Mouse (Mus musculus) liver, embryonic 14.5 days (tissue): ENCODE measurements at regions not wholly inside any gene's neighbourhood (a gene's known extent, or its start where the extent isn't known, plus 50 kb on each side); places are given as distances from the start of the nearest gene placed in this dataset.

ENCODE experiments used
- ATAC-seq: fragments of 200-750 bp; cut with Nextera tagmentation; 2 replicates; pipeline ENCODE4 v1.8.0; 2017; ENCODE audit warnings: moderate number of reproducible peaks, mild to moderate bottlenecking, moderate library complexity; ENCODE audit not compliant: insufficient read depth
- DNase-seq, 3 experiments: peaks; one replicate each; pipeline ENCODE4 v3.0.0-alpha.2; 2012 to 2013; ENCODE audit warnings: low read depth in 3 of 3, low spot score in 3 of 3
- H3K27ac ChIP-seq: fragments of 300-500 bp; sonication (generic); 2 replicates; pipeline ENCODE4 v1.5.1; 2014; ENCODE audit warnings: moderate library complexity, mild to moderate bottlenecking, control low read depth, inconsistent platforms
- H3K27me3 ChIP-seq: fragments of 300-500 bp; sonication (generic); 2 replicates; pipeline ENCODE4 v1.6.1; 2014; ENCODE audit warnings: mild to moderate bottlenecking, low read length, moderate library complexity; ENCODE audit not compliant: control insufficient read depth, insufficient read depth
- H3K36me3 ChIP-seq: fragments of 300-500 bp; sonication (generic); replicated peaks from 2 replicates; pipeline ENCODE4 v1.6.1; 2014; ENCODE audit warnings: low read depth; ENCODE audit not compliant: control insufficient read depth, insufficient read depth
- H3K4me1 ChIP-seq, 2 experiments: fragments of 200-500 bp in 1 of 2; fragments of 300-500 bp in 1 of 2; sonication (generic) in 1 of 2; replicated peaks; 2 replicates each; pipeline ENCODE4 v1.6.1; 2012 to 2014; ENCODE audit warnings: antibody characterized with exemption in 1 of 2, inconsistent platforms in 1 of 2, low read length in 1 of 2; ENCODE audit not compliant: control insufficient read depth in 2 of 2, insufficient read depth in 2 of 2
- H3K4me2 ChIP-seq: fragments of 300-500 bp; sonication (generic); 2 replicates; pipeline ENCODE4 v1.6.1; 2014; ENCODE audit warnings: low read depth, mild to moderate bottlenecking, control low read depth, moderate library complexity
- H3K4me3 ChIP-seq, 2 experiments: fragments of 200-500 bp in 1 of 2; fragments of 300-500 bp in 1 of 2; sonication (generic) in 1 of 2; 2 replicates each; pipeline ENCODE4 v1.5.1; 2012 to 2014; ENCODE audit warnings: low read depth in 2 of 2, low read length in 2 of 2, mild to moderate bottlenecking in 2 of 2, control low read depth in 1 of 2, inconsistent platforms in 1 of 2, moderate library complexity in 1 of 2; ENCODE audit not compliant: insufficient read depth in 1 of 2
- H3K9ac ChIP-seq: fragments of 300-500 bp; sonication (generic); replicated peaks from 2 replicates; pipeline ENCODE4 v1.6.1; 2014; ENCODE audit warnings: mild to moderate bottlenecking, control low read depth, moderate library complexity
- H3K9me3 ChIP-seq: fragments of 300-500 bp; sonication (generic); 2 replicates; pipeline ENCODE4 v1.6.1; 2016; ENCODE audit warnings: low read length, mixed read lengths; ENCODE audit not compliant: control insufficient read depth
- CTCF ChIP-seq: IDR thresholded peaks from 2 replicates; pipeline ENCODE4 v1.5.1; 2016; ENCODE audit warnings: antibody characterized with exemption, low read depth, control low read depth
- EP300 ChIP-seq: IDR thresholded peaks from 2 replicates; pipeline ENCODE4 v1.6.1; 2016; ENCODE audit warnings: antibody characterized with exemption, low read depth
- WGBS: fragments of 180-500 bp; shearing (Covaris S2); extraction: QIAGEN DNeasy Blood & Tissue Kit; methylation state at CpG from one replicate; pipeline ENCODE4 v1.1.7; 2014; ENCODE audit not compliant: insufficient replicate concordance; 5-methylcytosine and 5-hydroxymethylcytosine counted together

DNA sequence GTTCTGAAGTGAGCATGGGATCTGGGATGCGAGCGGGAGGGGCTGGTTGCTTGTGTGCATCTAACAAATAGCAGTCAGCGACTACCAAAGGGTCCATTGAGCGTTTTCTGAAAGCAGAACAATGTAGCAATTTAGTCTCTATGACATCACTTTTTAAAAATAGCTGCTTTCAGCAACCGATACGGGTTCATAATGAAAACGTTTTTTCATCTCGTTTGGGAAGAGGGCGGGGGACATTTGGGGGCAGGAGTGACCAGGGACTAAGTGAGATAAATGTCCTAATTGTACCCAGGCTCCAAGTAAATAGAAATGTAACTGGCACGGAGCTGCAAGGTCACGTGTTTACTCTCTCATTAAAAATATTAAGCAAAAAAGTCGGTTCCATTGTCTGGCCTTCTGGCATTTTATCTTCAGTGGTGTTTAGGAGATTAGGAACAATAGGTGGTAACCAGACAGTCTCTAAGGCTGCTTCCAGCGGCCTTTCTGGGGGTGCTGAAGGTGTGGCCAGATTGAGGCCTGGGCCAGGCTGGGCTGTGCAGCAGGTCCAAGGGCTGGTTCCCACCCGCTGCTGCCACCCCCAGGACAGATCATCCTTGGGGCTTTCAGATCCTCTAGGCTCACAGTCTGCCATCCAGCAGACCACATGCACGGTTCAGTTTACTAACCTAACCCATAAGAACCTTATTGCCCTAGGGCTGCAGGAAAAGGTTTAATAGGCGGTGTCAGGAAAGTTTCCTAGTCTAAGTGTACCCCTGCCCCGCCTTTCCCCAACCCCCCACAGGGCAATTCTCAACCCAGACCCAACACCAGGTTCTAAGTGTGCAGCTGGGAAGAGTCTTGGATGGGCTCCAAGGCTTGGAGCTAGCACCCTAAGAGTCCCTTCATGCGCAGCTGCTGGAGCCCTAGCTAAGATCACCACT, 1126.5 kb upstream of the Gulo start:
- 28% methylated on average over 18 of the region's 18 CpGs for WGBS
- DNase-seq = no peak
- TF ChIP-seq EP300 = no peak
- no peak for TF ChIP-seq CTCF
- Histone ChIP-seq H3K4me2 (no peak overlapping the region), H3K9ac (no peak overlapping the region), H3K27ac (no peak overlapping the region), H3K9me3 (no peaks in the 10 kb centered on the region), H3K27me3 (no peaks in the 10 kb centered on the region), H3K4me1 (no peaks in the 10 kb centered on the region), H3K36me3 (no peaks in the 10 kb centered on the region), H3K4me3 (no peak overlapping the region)
- no peak for ATAC-seq

DNA sequence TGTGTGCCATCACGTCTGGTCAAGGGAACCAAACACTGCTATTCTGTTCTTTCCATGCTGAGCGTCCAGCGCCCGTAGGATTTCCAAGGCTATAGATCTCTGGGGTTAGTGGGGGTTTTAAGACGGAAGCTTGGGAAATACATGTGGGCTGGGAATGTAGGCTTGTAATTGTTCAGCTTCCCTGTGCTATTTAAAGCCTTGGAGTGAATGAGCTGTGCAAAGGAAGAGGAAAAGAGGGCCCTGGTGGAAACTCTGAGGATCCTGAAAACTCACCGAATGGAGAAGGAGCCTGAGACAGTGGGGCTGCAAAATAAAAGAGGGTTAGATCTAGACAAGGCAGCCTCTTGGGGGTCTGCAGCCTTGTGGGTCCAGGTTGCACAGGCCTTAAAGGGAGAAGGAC, 1124.2 kb upstream of the Gulo start:
- no peak for ATAC-seq
- Histone ChIP-seq H3K4me2 (no peak overlapping the region), H3K27ac (no peak overlapping the region), H3K36me3 (no peaks in the 10 kb centered on the region), H3K27me3 (no peaks in the 10 kb centered on the region), H3K9ac (no peak overlapping the region), H3K4me3 (no peak overlapping the region), H3K4me1 (no peaks in the 10 kb centered on the region), H3K9me3 (no peaks in the 10 kb centered on the region)
- DNase-seq = no peak
- TF ChIP-seq CTCF (no peak), EP300 (no peak)
- 47% methylated on average over 6 of the region's 6 CpGs for WGBS

DNA sequence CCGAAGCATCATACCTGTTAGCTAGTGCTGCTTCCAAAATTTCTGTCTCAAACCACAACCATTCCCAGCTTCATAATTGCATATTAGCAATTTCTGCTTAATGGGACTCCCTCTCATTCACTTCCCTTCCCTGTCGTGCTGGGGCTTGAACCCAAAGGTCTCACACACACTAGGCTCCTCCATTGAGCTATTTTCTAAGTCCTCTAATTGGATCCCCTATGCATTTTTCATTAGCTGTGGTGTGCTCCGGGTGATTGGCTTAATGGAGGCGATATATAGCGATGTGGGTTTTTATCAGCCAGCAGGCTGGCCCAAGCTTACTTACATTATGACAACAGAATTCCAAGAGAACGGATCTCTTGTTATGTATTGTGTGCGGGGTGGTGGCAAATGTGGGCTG, 1118.1 kb upstream of the Gulo start:
- 64% methylated on average over 7 of the region's 7 CpGs for WGBS
- no peaks in the 10 kb centered on the region for H3K4me1 ChIP-seq
- H3K4me3 ChIP-seq = no peak overlapping the region
- H3K4me2 ChIP-seq = no peak overlapping the region
- no peaks in the 10 kb centered on the region for H3K27me3 ChIP-seq
- no peak for TF ChIP-seq CTCF
- no peak for TF ChIP-seq EP300
- H3K27ac ChIP-seq = no peak overlapping the region
- no peak for DNase-seq
- no peak overlapping the region for H3K9ac ChIP-seq
- no peaks in the 10 kb centered on the region for H3K36me3 ChIP-seq
- no peak for ATAC-seq
- H3K9me3 ChIP-seq = no peaks in the 10 kb centered on the region

DNA sequence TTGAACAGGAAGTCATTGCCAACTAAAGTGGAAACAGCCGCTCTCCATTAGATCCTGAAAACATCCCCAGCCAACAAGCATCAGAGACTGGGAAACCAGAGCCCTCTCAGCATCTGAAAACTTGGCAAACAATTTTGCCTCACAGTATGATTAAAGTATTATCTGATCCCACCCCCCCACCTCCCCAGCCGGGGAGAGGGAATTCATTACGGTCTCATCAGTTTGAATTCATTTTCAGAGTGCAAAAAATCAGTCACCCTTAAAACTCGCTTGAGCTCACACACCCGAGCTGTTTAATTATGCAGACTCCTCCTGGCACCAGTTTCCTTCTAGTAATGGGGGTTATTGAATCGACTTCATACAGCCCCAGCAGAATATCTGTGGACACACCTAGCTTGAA, 1117.2 kb upstream of the Gulo start:
- H3K4me3 ChIP-seq = no peak overlapping the region
- no peak for TF ChIP-seq EP300
- no peak for TF ChIP-seq CTCF
- no peak overlapping the region for H3K27ac ChIP-seq
- no peaks in the 10 kb centered on the region for H3K4me1 ChIP-seq
- 45% methylated on average over 6 of the region's 6 CpGs for WGBS
- H3K27me3 ChIP-seq = no peaks in the 10 kb centered on the region
- H3K4me2 ChIP-seq = no peak overlapping the region
- H3K9ac ChIP-seq = no peak overlapping the region
- ATAC-seq (no peak), DNase-seq (no peak)
- no peaks in the 10 kb centered on the region for H3K36me3 ChIP-seq
- no peaks in the 10 kb centered on the region for H3K9me3 ChIP-seq

DNA sequence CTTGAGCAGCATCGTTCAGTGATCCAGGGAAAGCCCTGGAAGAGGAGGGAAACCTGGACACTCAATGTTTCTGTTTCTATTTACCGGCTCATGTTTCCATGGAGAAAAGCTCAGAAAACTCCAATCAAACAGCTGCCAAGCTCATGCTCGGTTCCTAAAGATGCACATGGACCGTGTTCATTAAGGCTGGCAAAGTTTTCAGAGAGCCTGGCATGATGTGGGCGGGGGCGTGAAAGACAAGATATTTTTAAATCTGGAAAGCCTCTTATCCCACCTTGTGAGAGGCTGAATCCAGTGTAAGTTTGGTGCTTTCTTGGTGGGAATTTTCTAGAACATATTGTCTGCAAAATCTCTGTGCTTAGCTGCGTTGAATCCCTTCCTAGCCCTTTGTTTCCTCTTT, 1114.3 kb upstream of the Gulo start:
- H3K4me3 ChIP-seq = no peak overlapping the region
- DNase-seq = no peak
- no peaks in the 10 kb centered on the region for H3K27me3 ChIP-seq
- TF ChIP-seq CTCF (no peak), EP300 (no peak)
- no peak overlapping the region for H3K9ac ChIP-seq
- H3K9me3 ChIP-seq = no peaks in the 10 kb centered on the region
- WGBS = 64% methylated on average over 7 of the region's 7 CpGs
- H3K36me3 ChIP-seq = no peaks in the 10 kb centered on the region
- no peaks in the 10 kb centered on the region for H3K4me1 ChIP-seq
- no peak overlapping the region for H3K4me2 ChIP-seq
- H3K27ac ChIP-seq = no peak overlapping the region
- no peak for ATAC-seq
